ENCODE assay signal across 14 mouse cellular contexts in the genomic region with DNA sequence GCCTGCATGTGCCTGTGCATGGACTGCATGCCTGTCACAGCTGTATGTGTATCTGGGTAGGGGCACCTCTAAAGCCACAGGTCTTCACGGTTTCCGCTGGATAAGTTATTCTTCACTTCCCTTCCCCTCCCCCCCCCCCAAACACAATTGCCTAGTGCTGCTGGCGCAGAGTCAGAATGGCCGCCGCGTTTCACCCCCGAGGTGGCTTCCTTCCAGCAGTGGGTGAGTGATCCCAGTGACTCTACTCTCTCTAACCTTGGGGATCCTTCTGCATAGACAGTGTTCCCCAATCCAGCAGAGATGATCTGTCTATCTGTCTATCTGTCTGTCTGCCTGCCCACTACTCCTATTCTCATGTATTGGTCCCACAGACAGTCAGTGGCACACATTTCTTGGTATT.
DNase-seq lines count a peak whose midpoint lies in the region; TF ChIP-seq lines count a peak whose summit lies in the region.
"Had no signal": no experiment of that assay in that cellular context is flagged by ENCODE, and none has a peak within 500 bp of the region (broad histone marks: within the 10 kb centered on the region; RNA-seq: fewer than 3 reads in every experiment).

No protein-coding gene starts in this region.

- 0 out of 2 replicates have a peak overlapping the region, but pooled peaks have one; percentile 43 for H3K27ac ChIP-seq in olfactory bulb, adult 2 months (ENCODE audit: insufficient read depth, low read depth, low read length)
- H3K27ac ChIP-seq: embryonic facial prominence, embryonic 12.5 days; forebrain, embryonic 15.5 days; heart, embryonic 13.5 days; hindbrain, embryonic 13.5 days; intestine, embryonic 15.5 days had no signal

- no peak overlapping the region for H3K4me3 ChIP-seq in olfactory bulb, adult 2 months (ENCODE audit: insufficient read depth, low read depth, low read length)
- H3K4me3 ChIP-seq: embryonic facial prominence, embryonic 12.5 days; forebrain, embryonic 15.5 days; heart, embryonic 13.5 days; hindbrain, embryonic 13.5 days; intestine, embryonic 15.5 days had no signal

- peak; percentile 58 to 74 for DNase-seq in adrenal gland, adult (ENCODE audit: inconsistent age in 2 of 2, low spot score in 1 of 2)
- DNase-seq in adrenal gland, adult 2 months: peak; percentile 74
- peak; percentile 74 for DNase-seq in adrenal gland, postnatal 25 days
- DNase-seq in kidney, adult 9 months: no peak
- DNase-seq in urinary bladder, postnatal 25 days (ENCODE audit: low spot score): no peak
- DNase-seq: cerebellum, adult 18-20 months; cerebellum, adult 9-11 months; gastrocnemius, postnatal 36 days had no signal

- no peak for TF ChIP-seq POLR2A in olfactory bulb, adult 2 months (IDR thresholded peaks at IDR 0.05; ENCODE audit: insufficient read depth, low read depth, low read length)

- no peak for TF ChIP-seq CTCF in olfactory bulb, adult 2 months (IDR thresholded peaks at IDR 0.05; ENCODE audit: insufficient read depth, low read depth, low read length)

- peaks cover 36% of the 10 kb centered on the region for H3K4me1 ChIP-seq in olfactory bulb, adult 2 months (ENCODE audit: control insufficient read depth, insufficient read depth, low read length)
- H3K4me1 ChIP-seq: intestine, embryonic 15.5 days had no signal

- WGBS in olfactory bulb, adult 2 months: 28% methylated on average over 7 of the region's 7 CpGs

Comparison
In these comparisons a context has a peak if more than half of its experiments do, and no peak if none do; other contexts are left out.
1. DNase-seq: peak in adrenal gland, adult (2 of 2), adrenal gland, adult 2 months (single experiment) and adrenal gland, postnatal 25 days (single experiment); none in kidney, adult 9 months (single experiment) and urinary bladder, postnatal 25 days (single experiment).